Mouse (Mus musculus) spleen, adult 2 months (tissue): ENCODE measurements around the gene Naxd.

Source experiments
- CTCF ChIP-seq: fragments of 200-500 bp; IDR thresholded peaks from 2 replicates; pipeline ENCODE4 v1.5.1; 2011; ENCODE audit warnings: mild to moderate bottlenecking, inconsistent platforms; ENCODE audit not compliant: insufficient read depth, insufficient read length, insufficient replicate concordance; ENCODE audit errors: extremely low read depth
- POLR2A ChIP-seq: fragments of 200-500 bp; IDR thresholded peaks from 2 replicates; pipeline ENCODE4 v1.6.1; 2011; ENCODE audit warnings: low read depth, low read length, inconsistent platforms

DNA sequence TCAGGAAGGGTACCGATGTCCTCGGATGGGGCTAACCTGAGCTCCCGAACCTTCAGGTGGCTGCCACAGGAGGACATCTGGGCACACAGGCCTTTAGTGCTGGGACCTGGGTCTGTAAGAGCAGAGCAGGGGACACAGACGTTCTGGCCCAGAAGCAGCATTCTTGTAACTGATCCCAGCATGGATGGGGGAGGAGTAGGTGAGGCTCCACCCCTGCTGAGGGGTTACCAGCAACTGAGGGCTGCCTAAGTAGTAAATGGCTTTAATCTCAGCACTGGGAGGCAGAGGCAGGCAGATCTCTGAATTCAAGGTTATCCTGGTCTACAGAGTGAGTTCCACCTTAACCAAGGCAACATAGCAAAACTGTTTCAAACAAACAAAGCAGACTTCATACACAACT is 45.6 kb downstream of the Naxd start:
- TF ChIP-seq CTCF (no peak), POLR2A (no peak)
